Mouse (Mus musculus): Measurements from ENCODE around the gene Slc30a3. TPM values are rescaled to one million over a fixed set of nuclear protein-coding genes. Genes with fewer than 3 reads are reported as not detected.
A peak's percentile ranks its signal among the peaks of the same experiment; 100 is the strongest.

Gene Slc30a3
- polyA plus RNA-seq, 1 experiment from 2014 or later = 0.79 TPM

GRCm38 (mm10) chr5:31095711-31096480, 12.1 kb downstream of the Slc30a3 start:
- Histone ChIP-seq H3K27ac (ENCODE audit: low read depth, low read length) (no peak overlapping the region), H3K9ac (ENCODE audit: low read length) (no peak overlapping the region), H3K4me2 (ENCODE audit: low read depth, low read length, severe bottlenecking) (no peak overlapping the region; the same call in 1 of the 2 replicates), H3K27me3 (ENCODE audit: control insufficient read depth, insufficient read depth, low read length) (peaks cover 61% of the 10 kb centered on the region), H3K4me3 (ENCODE audit: low read depth, low read length) (peak overlapping the region; percentile 17; the same call in 1 of the 2 replicates), H3K36me3 (ENCODE audit: control insufficient read depth, insufficient read depth, low read length) (no peaks in the 10 kb centered on the region), H3K9me3 (ENCODE audit: control insufficient read depth, low read length) (no peaks in the 10 kb centered on the region), H3K4me1 (replicated peaks; ENCODE audit: control insufficient read depth, insufficient read depth, low read length) (peaks cover 19% of the 10 kb centered on the region)
- ATAC-seq (replicated peaks; ENCODE audit: low FRiP score) = no peak
- no peak for DNase-seq (ENCODE audit: low spot score)
- WGBS = 24% methylated on average over 11 of the region's 11 CpGs

GRCm38 (mm10) chr5:31094799-31095691, 13.0 kb downstream of the Slc30a3 start:
- Histone ChIP-seq H3K27me3 (ENCODE audit: control insufficient read depth, insufficient read depth, low read length) (peaks cover 69% of the 10 kb centered on the region), H3K9ac (ENCODE audit: low read length) (no peak overlapping the region), H3K4me2 (ENCODE audit: low read depth, low read length, severe bottlenecking) (peak overlapping the region; percentile 35; the same call in 1 of the 2 replicates), H3K4me3 (ENCODE audit: low read depth, low read length) (peak overlapping the region; percentile 17), H3K9me3 (ENCODE audit: control insufficient read depth, low read length) (no peaks in the 10 kb centered on the region), H3K4me1 (replicated peaks; ENCODE audit: control insufficient read depth, insufficient read depth, low read length) (peaks cover 19% of the 10 kb centered on the region), H3K27ac (ENCODE audit: low read depth, low read length) (no peak overlapping the region), H3K36me3 (ENCODE audit: control insufficient read depth, insufficient read depth, low read length) (no peaks in the 10 kb centered on the region)
- ATAC-seq (replicated peaks; ENCODE audit: low FRiP score) (no peak), DNase-seq (ENCODE audit: low spot score) (no peak)
- WGBS = under 1% methylated on average over 59 of the region's 59 CpGs

GRCm38 (mm10) chr5:31094100-31094798, 13.8 kb downstream of the Slc30a3 start:
- peak overlapping the region; percentile 17; the same call in 1 of the 2 replicates for H3K4me3 ChIP-seq (ENCODE audit: low read depth, low read length)
- ATAC-seq (replicated peaks; ENCODE audit: low FRiP score) (no peak), DNase-seq (ENCODE audit: low spot score) (no peak)
- H3K27ac ChIP-seq (ENCODE audit: low read depth, low read length) = no peak overlapping the region
- peaks cover 71% of the 10 kb centered on the region for H3K27me3 ChIP-seq (ENCODE audit: control insufficient read depth, insufficient read depth, low read length)
- H3K36me3 ChIP-seq (ENCODE audit: control insufficient read depth, insufficient read depth, low read length) = no peaks in the 10 kb centered on the region
- H3K9ac ChIP-seq (ENCODE audit: low read length) = no peak overlapping the region
- WGBS = 2% methylated on average over 29 of the region's 29 CpGs
- peak overlapping the region; percentile 35; the same call in 1 of the 2 replicates for H3K4me2 ChIP-seq (ENCODE audit: low read depth, low read length, severe bottlenecking)
- H3K4me1 ChIP-seq (replicated peaks; ENCODE audit: control insufficient read depth, insufficient read depth, low read length) = peaks cover 19% of the 10 kb centered on the region
- no peaks in the 10 kb centered on the region for H3K9me3 ChIP-seq (ENCODE audit: control insufficient read depth, low read length)

- H3K4me3 ChIP-seq (ENCODE audit: low read depth, low read length) = peak overlapping the region; percentile 36
- H3K9ac ChIP-seq (ENCODE audit: low read length) = peak overlapping the region; percentile 32
- under 1% methylated on average over 44 of the region's 54 CpGs for WGBS
- ATAC-seq (replicated peaks; ENCODE audit: low FRiP score) (peak; percentile 51), DNase-seq (ENCODE audit: low spot score) (peak; percentile 71)
- H3K9me3 ChIP-seq (ENCODE audit: control insufficient read depth, low read length) = no peaks in the 10 kb centered on the region
- peaks cover 19% of the 10 kb centered on the region for H3K4me1 ChIP-seq (replicated peaks; ENCODE audit: control insufficient read depth, insufficient read depth, low read length)
- peaks cover 71% of the 10 kb centered on the region for H3K27me3 ChIP-seq (ENCODE audit: control insufficient read depth, insufficient read depth, low read length)
- H3K36me3 ChIP-seq (ENCODE audit: control insufficient read depth, insufficient read depth, low read length) = no peaks in the 10 kb centered on the region
- no peak overlapping the region for H3K27ac ChIP-seq (ENCODE audit: low read depth, low read length)
- peak overlapping the region; percentile 61 for H3K4me2 ChIP-seq (ENCODE audit: low read depth, low read length, severe bottlenecking)
Measured at GRCm38 (mm10) chr5:31093151-31094041, 14.6 kb downstream of the Slc30a3 start.

GRCm38 (mm10) chr5:31092231-31092975, 15.6 kb downstream of the Slc30a3 start:
- H3K27ac ChIP-seq (ENCODE audit: low read depth, low read length) = no peak overlapping the region
- H3K36me3 ChIP-seq (ENCODE audit: control insufficient read depth, insufficient read depth, low read length) = no peaks in the 10 kb centered on the region
- WGBS = 3% methylated on average over 26 of the region's 53 CpGs
- H3K4me3 ChIP-seq (ENCODE audit: low read depth, low read length) = peak overlapping the region; percentile 36
- H3K4me1 ChIP-seq (replicated peaks; ENCODE audit: control insufficient read depth, insufficient read depth, low read length) = peaks cover 19% of the 10 kb centered on the region
- H3K9ac ChIP-seq (ENCODE audit: low read length) = peak overlapping the region; percentile 29; the same call in 1 of the 2 replicates
- ATAC-seq (replicated peaks; ENCODE audit: low FRiP score) (no peak), DNase-seq (ENCODE audit: low spot score) (no peak)
- peaks cover 70% of the 10 kb centered on the region for H3K27me3 ChIP-seq (ENCODE audit: control insufficient read depth, insufficient read depth, low read length)
- peak overlapping the region; percentile 61 for H3K4me2 ChIP-seq (ENCODE audit: low read depth, low read length, severe bottlenecking)
- H3K9me3 ChIP-seq (ENCODE audit: control insufficient read depth, low read length) = no peaks in the 10 kb centered on the region

GRCm38 (mm10) chr5:31087131-31087530, 20.9 kb downstream of the Slc30a3 start:
- H3K27ac ChIP-seq (ENCODE audit: low read depth, low read length) = no peak overlapping the region
- H3K27me3 ChIP-seq (ENCODE audit: control insufficient read depth, insufficient read depth, low read length) = peaks cover 25% of the 10 kb centered on the region
- no peaks in the 10 kb centered on the region; the same call in 1 of the 2 replicates for H3K4me1 ChIP-seq (replicated peaks; ENCODE audit: control insufficient read depth, insufficient read depth, low read length)
- no peak overlapping the region for H3K4me3 ChIP-seq (ENCODE audit: low read depth, low read length)
- no peak overlapping the region for H3K4me2 ChIP-seq (ENCODE audit: low read depth, low read length, severe bottlenecking)
- ATAC-seq (replicated peaks; ENCODE audit: low FRiP score) (no peak), DNase-seq (ENCODE audit: low spot score) (no peak)
- no peaks in the 10 kb centered on the region for H3K36me3 ChIP-seq (ENCODE audit: control insufficient read depth, insufficient read depth, low read length)
- H3K9ac ChIP-seq (ENCODE audit: low read length) = no peak overlapping the region
- H3K9me3 ChIP-seq (ENCODE audit: control insufficient read depth, low read length) = no peaks in the 10 kb centered on the region
- whole genome bisulfite sequencing = 83% methylated on average over 2 of the region's 2 CpGs

- Histone ChIP-seq H3K4me2 (ENCODE audit: low read depth, low read length, severe bottlenecking) (no peak overlapping the region), H3K9ac (ENCODE audit: low read length) (no peak overlapping the region), H3K27ac (ENCODE audit: low read depth, low read length) (no peak overlapping the region), H3K4me1 (replicated peaks; ENCODE audit: control insufficient read depth, insufficient read depth, low read length) (no peaks in the 10 kb centered on the region; the same call in 1 of the 2 replicates), H3K36me3 (ENCODE audit: control insufficient read depth, insufficient read depth, low read length) (no peaks in the 10 kb centered on the region), H3K27me3 (ENCODE audit: control insufficient read depth, insufficient read depth, low read length) (peaks cover 19% of the 10 kb centered on the region), H3K9me3 (ENCODE audit: control insufficient read depth, low read length) (no peaks in the 10 kb centered on the region), H3K4me3 (ENCODE audit: low read depth, low read length) (no peak overlapping the region)
- no peak for DNase-seq (ENCODE audit: low spot score)
- 27% methylated on average over 7 of the region's 7 CpGs for WGBS
- no peak for ATAC-seq (replicated peaks; ENCODE audit: low FRiP score)
Measured at GRCm38 (mm10) chr5:31086606-31087005, 21.4 kb downstream of the Slc30a3 start.

Data from forebrain, embryonic 11.5 days (tissue).